Mouse (Mus musculus) c-Kit-negative CD71-positive TER-119-positive erythroid progenitor cells, embryonic 14.5 days (primary cell): ENCODE measurements around the gene Bcl2.

ENCODE experiments used
- DNase-seq: peaks from one replicate; pipeline ENCODE4 v3.0.0-alpha.2; 2013; ENCODE audit warnings: low read depth, low spot score

The Bcl2 gene

GRCm38 (mm10) chr1:106666140-106667088 is 47.7 kb downstream of the Bcl2 start:
- no peak for DNase-seq

- DNase-seq = no peak
These were observed 49.1 kb downstream of the Bcl2 start for GRCm38 (mm10) chr1:106664978-106665377.

- DNase-seq = no peak
These were observed 51.6 kb downstream of the Bcl2 start for GRCm38 (mm10) chr1:106662486-106662885.

GRCm38 (mm10) chr1:106658293-106658847 is 55.7 kb downstream of the Bcl2 start:
- no peak for DNase-seq

GRCm38 (mm10) chr1:106656207-106656738 is 57.8 kb downstream of the Bcl2 start:
- no peak for DNase-seq

- no peak for DNase-seq
These were observed 59.8 kb downstream of the Bcl2 start for GRCm38 (mm10) chr1:106654254-106654653.

GRCm38 (mm10) chr1:106653441-106653860 is 60.6 kb downstream of the Bcl2 start:
- no peak for DNase-seq

GRCm38 (mm10) chr1:106651211-106651610 is 62.9 kb downstream of the Bcl2 start:
- no peak for DNase-seq

GRCm38 (mm10) chr1:106650427-106650826 is 63.6 kb downstream of the Bcl2 start:
- DNase-seq = no peak

GRCm38 (mm10) chr1:106647336-106647735 is 66.7 kb downstream of the Bcl2 start:
- no peak for DNase-seq

GRCm38 (mm10) chr1:106644566-106644965 is 69.5 kb downstream of the Bcl2 start:
- no peak for DNase-seq

- no peak for DNase-seq
These were observed 70.5 kb downstream of the Bcl2 start for GRCm38 (mm10) chr1:106643527-106643926.

GRCm38 (mm10) chr1:106640577-106640976 is 73.5 kb downstream of the Bcl2 start:
- DNase-seq = no peak

- DNase-seq = no peak
These were observed 76.4 kb downstream of the Bcl2 start for GRCm38 (mm10) chr1:106637705-106638104.

GRCm38 (mm10) chr1:106636714-106637113 is 77.4 kb downstream of the Bcl2 start:
- DNase-seq = no peak

- DNase-seq = no peak
These were observed 80.9 kb downstream of the Bcl2 start for GRCm38 (mm10) chr1:106633207-106633606.

- DNase-seq = no peak
These were observed 82.1 kb downstream of the Bcl2 start for GRCm38 (mm10) chr1:106631869-106632463.

- no peak for DNase-seq
These were observed 83.1 kb downstream of the Bcl2 start for GRCm38 (mm10) chr1:106630973-106631372.

- DNase-seq = no peak
These were observed 84.0 kb downstream of the Bcl2 start for GRCm38 (mm10) chr1:106629931-106630682.

GRCm38 (mm10) chr1:106629470-106629830 is 84.6 kb downstream of the Bcl2 start:
- DNase-seq = no peak

GRCm38 (mm10) chr1:106628718-106629469 is 85.2 kb downstream of the Bcl2 start:
- no peak for DNase-seq
